Mouse (Mus musculus) layer of hippocampus, postnatal 14 days (tissue): ENCODE data around the gene Ear1. TPM values are rescaled to one million over a fixed set of nuclear protein-coding genes. Genes with fewer than 3 reads are reported as not detected.
"Not testable (repeated sequence)": the region's sequence is repeated elsewhere in the genome, so short reads cannot be mapped to it uniquely, and the experiment has no call there.

ENCODE experiments used
- DNase-seq, 2 experiments: peaks; one replicate each; pipeline ENCODE4 v3.0.0; 2021 to 2022; ENCODE audit warnings: low spot score in 2 of 2, mixed read lengths in 1 of 2
- total RNA-seq, 2 experiments: library from RNA; stranded (reverse); gene quantifications; 2 replicates each; pipeline ENCODE4 v1.2.3; 2021

Gene Ear1
- total RNA-seq, 2 experiments from 2014 or later = not detected

DNA sequence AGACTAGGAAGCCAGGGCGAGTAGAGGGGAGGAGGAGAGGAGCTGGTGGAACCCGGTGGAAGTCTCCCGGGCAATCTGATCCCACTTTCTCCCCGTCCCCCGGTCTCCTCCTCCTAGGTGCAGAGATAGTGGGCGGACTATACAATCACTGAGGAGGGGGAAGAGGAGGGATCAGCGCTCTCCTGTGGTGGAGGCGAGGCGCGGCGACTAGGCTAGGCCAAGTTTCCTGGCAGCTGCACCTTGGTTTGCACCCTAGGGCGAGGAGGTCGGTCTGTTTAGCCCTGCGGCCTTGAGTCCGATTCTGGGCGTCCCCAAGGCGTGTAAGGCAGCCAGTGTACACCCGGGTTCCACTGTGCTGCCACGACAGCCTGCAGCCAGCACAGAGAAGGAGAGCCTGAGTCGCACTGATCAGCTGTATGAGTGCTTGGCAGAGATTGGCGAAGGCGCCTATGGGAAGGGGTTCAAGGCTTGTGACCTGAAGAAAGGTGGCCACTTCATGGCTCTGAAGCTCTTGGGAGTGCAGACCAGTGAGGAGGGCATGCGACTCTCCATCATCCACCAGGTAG lies 78.3 kb downstream of the Ear1 start:
- not testable (repeated sequence) for DNase-seq

DNA sequence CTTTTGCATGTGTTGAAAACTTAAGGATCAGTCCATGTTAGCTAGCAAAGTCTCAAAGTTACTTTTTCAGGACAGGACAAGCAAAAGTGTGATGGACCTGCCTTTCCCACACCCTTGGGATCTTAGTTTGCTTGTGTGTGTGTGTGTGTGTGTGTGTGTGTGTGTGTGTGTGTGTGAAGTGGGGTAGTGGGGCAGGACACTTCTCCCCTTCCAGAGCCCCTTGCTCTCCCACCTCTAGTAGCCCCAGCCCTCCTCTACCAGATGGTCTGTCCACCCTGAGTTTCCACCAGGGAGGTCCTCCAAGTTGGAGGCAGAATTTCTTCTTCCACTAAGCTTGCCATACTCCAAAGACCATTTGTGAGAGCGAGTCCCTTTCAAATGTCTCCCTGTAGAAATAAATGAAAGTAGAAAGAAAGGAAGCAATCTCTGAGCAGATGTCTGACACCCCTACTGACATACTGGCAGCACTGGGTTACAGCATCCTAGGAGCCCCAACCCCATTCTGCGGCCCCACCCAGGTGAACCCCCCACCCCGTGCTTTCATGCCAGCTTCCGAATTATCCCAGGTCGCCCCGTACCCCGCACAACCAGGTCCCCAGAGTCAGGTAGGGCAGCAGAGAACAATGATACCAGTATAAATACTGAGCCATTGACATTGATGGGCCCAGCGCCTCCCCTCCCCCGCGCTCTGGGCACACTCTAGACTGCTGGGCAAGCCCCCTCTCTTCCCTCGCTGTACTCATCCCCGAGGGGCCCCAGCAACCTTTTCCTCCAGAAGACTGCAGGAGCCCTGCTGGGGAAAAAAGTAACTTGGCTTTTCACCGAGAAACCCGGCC lies 79.0 kb downstream of the Ear1 start:
- no peak for DNase-seq

DNA sequence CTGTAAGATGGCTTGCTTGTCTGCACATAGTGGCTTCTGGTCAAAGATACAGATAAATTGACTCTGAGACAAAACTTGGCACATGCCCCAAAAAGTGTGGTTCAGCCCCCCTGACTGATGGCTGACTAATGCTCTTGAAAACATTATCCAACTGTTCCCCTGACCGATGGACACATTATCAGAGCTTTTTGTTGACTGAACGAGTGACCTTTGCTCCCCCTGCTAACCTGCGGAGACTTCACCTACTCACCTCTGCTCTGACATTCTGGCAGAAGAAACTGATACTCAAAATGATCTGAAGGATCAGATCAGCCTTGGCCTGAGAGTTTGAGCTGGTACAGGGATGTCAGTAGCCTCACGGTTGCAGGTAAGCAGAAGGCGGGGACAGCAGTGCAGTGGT lies 81.5 kb downstream of the Ear1 start:
- not testable (repeated sequence) for DNase-seq

- DNase-seq = not testable (repeated sequence)
Observed at GRCm38 (mm10) chr14:43784645-43785044, 90.7 kb downstream of the Ear1 start, which contains the start of gene Gm8180. Gene Gm8180, minus strand, starts transcription at chr14:43784745.

Other genes starting within 250 kb of the Ear1 start
- not detected for gene Gm8165, start 198.3 kb downstream of the Ear1 start, total RNA-seq
- gene Gm7324, start 177.7 kb downstream of the Ear1 start, total RNA-seq = 1 to 10 TPM in 1 of 2 experiments, under 1 TPM in 1; 0.86 to 1.2 TPM
- gene Gm16506, start 148.0 kb downstream of the Ear1 start, total RNA-seq = not detected
- not detected for gene Gm6526, start 127.7 kb downstream of the Ear1 start, total RNA-seq
- gene Gm8180, start 90.8 kb downstream of the Ear1 start, total RNA-seq = not detected
- not detected for gene Ear10, start 48.0 kb upstream of the Ear1 start, total RNA-seq
- gene Gm8113, start 49.9 kb upstream of the Ear1 start, total RNA-seq = under 1 TPM in 1 of 2 experiments, not detected in 1; 0.29 TPM
- gene Ang5, start 81.6 kb upstream of the Ear1 start, total RNA-seq = not detected
- gene Ang6, start 126.8 kb upstream of the Ear1 start, total RNA-seq = not detected
- gene Ear2, start 227.1 kb upstream of the Ear1 start, total RNA-seq = not detected
- gene Gm3327, start 248.3 kb upstream of the Ear1 start, total RNA-seq = not detected